Mouse (Mus musculus) left cerebral cortex, adult 9 months (tissue): Measurements from ENCODE around the gene C9orf72.
"Not testable (repeated sequence)": the region's sequence is repeated elsewhere in the genome, so short reads cannot be mapped to it uniquely, and the experiment has no call there.

Experiments used
- DNase-seq, 2 experiments: peaks; one replicate each; pipeline ENCODE4 v3.0.0; 2022; ENCODE audit warnings: low spot score in 2 of 2

C9orf72 gene

GRCm38 (mm10) chr4:35225734-35226495 is at the start of gene C9orf72:
Gene C9orf72, minus strand, starts transcription at chr4:35226175.
- peak; percentile 93 to 98 for DNase-seq

GRCm38 (mm10) chr4:35259006-35259405 is 33.0 kb upstream of the C9orf72 start:
- no peak for DNase-seq

DNA sequence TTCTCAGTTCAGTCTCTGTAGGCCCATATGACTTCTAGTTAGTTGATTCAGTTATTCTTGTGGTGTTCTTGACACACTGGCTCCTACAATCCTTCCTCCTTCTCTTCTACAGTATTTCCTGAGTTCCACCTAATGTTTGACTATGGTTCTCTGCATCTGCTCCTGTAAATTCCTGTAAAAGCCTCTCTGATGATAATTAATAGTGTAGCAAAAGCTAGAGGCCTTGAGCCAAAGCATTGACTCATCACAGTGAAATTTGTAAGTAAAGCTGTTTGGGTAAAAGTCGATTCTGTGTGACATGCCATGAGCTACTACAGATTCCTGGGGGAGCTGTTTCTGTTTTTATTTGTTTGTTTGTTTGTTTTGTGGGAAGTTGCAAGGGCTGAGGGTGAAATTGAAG is 18.0 kb upstream of the C9orf72 start:
- DNase-seq, result no peak

- DNase-seq, result no peak
These were observed 15.8 kb upstream of the C9orf72 start for GRCm38 (mm10) chr4:35241735-35242134.

GRCm38 (mm10) chr4:35238696-35239095 is 12.7 kb upstream of the C9orf72 start:
- DNase-seq, result no peak

DNA sequence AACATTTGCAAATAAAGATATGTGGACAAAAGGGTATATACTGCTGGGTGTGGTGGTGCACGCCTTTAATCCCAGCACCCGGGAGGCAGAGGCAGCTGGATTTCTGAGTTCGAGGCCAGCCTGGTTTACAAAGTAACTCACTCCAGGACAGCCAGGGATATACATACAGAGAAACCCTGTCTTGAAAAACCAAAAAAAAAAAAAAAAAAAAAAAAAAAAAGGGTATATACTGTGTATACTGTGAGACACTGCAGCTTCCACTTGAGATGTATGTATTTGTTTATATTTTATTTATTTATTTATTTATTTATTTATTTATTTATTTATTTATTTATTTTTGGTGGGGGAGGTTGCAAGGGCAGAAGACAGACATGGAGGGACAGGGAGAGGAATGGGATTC is 12.3 kb upstream of the C9orf72 start:
- DNase-seq, result not testable (repeated sequence)

DNA sequence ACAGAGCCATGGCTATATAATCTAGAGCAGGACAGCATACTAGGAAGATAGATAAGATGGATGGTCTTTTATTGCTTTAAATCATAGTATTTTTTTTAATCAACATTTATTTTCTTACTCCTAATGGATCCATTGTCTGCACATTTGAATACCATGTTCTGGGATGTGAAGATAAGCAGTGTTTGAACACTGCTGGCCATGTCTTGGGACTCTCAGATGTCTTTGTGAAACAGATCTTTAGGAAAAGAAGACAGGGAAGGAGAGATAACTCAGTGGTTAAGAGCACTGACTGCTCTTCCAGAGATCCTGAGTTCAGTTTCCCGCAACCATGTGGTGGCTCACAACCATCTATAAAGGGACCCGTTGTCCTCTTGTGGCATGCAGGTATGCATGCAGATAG is 10.3 kb upstream of the C9orf72 start:
- DNase-seq, result no peak

- no peak for DNase-seq
These were observed 2.3 kb upstream of the C9orf72 start for GRCm38 (mm10) chr4:35228260-35228659.

- no peak for DNase-seq
These were observed 569 bp upstream of the C9orf72 start for GRCm38 (mm10) chr4:35226496-35226992.

DNA sequence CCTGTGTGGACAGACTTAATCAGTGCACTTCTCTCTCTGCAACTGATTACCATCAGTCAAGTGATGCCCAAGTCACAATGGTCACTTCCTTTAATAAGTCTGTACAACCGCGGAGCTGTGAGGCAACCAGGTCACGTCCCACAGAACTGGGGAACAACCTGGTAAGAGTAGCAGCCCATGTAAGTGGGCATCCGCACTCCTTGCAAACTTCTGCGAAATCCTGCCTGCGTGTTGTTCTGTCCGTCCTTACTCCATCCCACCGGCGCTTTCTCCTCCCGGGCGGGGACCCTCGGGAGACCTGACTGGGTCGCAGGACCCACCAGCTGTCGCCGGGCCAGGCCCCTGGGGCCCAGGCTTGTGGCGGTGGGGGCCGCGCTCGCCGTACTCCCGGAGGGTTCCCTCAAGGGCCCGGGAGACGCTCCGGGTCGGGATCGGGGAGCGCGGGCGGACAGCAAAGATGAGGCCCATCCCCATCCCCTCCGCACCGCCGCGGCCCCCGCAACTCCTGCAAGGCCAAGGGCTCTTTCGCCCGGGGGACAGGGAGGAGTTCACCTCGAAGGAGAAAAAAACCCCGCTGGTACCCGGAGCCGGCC is 738 bp downstream of the C9orf72 start:
- DNase-seq, result peak; percentile 16 to 21

DNA sequence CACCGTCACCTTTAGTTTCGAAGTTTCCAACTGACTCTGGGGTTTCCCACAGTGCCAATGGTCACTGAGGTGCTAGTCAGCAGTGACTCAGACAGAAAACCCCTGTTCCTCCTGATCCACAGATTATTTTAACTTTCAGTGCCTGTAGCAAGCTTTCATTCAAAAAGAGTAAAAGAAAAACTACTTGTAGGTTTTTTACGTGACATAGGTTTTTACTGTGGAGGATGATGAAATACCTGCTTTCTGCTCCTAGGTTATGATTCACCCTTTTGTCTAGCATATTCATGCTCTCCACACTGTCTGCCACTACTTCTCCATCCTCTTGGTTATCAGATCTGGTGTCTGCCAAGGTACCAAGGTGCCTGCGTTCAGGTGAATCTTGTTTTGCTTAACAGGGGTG is 1.9 kb downstream of the C9orf72 start:
- DNase-seq, result no peak

DNA sequence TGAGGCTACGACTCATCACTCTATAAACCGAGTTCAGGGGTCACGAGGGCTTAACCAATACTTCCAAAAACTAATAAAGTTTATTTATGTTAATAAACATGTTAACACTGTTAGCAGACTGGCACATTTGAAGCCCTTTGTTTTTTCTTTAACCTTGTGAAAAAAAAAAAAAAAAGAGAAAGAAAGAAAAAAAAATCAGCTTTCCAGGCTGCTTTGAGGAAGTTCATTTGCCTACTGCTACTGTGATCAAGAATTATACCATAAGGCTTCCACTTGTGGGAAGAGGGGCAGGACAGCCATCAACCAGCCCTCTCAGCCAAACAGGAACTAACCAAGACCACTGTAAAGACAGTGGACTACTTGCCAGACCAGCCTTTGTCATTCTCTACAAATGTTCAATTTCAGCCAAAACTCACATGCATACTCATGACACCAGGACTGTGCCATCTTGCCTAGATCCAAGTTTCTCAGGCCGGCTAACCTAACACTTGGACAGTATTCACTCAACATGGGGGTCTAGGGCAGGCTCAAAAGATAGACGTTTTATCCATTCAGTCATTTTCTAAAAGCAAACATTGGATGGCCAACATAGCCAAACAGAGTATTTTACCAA is 2.5 kb downstream of the C9orf72 start:
- DNase-seq, result no peak

GRCm38 (mm10) chr4:35221903-35222302 is 4.1 kb downstream of the C9orf72 start:
- no peak for DNase-seq

DNA sequence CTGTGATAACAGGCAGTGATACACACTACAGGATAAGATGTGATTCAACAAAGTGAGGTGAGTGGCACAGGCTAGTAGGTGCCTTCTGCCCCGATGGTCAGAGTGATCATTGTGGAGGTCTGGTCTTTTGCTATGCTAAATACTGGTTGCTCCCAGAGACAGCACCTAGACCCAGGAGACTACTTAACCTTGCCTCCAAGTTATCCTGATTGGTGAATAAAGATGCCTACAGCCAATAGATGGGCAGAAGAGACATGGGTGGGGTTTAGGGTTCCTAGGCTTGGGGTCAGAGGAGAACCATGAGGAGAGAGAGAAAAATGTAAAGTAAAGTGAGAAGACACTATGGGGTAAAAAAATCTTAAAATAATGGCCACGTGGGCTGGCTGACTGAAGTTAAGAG is 4.8 kb downstream of the C9orf72 start:
- DNase-seq, result no peak

DNA sequence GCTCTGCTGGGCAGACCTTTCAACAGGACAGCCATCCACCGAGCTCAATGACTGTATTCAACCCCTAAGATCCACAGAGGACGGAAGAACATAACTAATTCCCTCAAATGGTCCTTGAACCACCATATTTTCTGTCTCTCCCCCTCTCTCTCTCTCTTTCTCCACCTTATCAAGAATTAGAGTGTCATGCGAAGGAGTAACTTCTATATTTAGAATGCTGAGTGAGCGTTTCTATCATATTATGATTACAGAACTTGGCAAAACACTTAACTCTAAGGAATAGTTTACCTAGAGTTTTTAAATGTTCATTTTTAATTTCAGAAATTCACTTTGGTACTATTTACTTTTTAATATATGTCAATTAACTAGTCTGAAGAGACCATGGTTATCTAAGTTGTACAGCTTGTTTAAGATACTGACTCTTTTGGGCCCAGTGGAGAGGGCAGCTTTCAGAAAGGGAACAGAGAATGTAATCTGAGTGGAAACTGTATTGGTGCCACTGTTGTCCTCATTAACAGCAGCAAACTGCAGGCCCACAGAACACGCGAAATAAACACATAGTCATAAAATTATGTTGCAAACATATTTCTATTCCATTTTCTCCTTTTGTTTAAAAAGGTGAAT is 5.8 kb downstream of the C9orf72 start:
- DNase-seq, result no peak

DNA sequence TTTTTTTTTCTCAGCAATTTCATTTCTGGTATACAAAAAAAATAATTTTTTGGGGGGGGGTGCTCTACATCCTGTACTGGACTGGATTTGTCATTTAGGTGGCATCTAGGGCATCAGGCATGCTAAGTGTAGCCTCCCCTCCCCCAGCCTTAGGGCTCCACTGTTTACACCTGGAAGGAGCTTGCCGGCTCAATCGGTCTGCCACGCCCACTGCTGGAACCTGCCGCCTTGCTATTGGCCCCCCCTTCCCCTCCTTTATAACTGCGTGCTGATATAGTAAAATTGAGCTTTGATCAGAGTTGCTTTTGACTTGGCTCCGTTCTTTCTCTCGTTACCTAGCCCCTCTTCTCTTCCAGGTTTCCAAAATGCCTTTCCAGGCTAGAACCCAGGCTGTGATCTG is 21.3 kb downstream of the C9orf72 start:
- DNase-seq, result no peak

DNA sequence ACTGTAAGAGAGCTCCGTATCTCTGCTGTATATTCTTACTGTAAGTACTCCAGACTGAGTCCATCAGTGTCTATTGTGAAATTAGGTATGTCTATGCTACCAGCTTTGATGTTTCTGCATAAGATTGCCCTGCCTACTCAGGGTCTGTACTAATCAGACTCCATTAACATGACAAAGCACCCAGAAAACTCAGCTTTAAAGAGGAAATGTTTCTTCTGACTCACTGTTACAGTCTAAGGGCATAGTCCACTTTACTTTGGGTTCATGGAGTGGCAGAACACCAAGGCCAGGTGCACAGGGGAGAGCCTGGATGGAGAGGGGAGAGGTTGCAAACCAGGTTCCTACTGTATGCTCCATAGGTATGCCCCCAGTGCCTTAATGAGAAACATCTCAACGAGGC is 22.3 kb downstream of the C9orf72 start:
- no peak for DNase-seq

DNA sequence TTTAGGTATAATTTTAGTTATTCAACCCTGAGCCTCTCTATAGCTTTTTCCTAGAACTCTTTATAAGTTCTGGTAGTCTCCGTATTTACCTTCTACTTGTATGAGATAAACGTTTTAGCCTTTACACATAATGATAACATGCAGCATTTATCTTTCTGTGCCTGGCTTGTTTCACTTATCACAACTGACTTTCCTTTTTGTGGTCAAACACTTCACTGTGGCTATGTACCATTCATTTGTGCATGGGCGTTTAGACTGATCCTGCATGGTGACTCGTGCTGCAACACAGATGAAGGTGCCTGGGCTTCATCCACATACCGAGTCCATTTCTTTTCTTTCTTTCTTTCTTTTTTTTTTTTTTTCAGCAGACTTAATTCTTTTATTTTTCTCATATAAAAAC is 24.3 kb downstream of the C9orf72 start:
- DNase-seq, result no peak

DNA sequence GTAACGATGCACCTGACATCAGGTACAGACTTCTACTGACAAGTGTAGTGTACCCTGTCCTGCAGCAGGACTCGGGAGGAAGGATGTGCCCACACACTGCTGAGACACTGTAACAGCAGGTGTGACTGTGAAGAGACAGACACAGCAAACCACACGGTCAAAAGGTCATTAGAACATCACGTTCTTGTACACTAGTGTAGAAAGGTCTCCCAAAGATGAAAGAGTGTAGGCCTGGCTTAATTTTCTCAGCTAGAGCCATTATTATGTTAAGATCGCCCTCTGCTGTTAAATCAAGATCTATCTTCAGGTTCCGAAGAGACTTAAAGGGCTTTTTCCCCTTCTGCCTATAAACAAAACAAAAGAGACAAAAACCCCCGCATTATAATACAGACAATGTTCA is 33.2 kb downstream of the C9orf72 start:
- no peak for DNase-seq

DNA sequence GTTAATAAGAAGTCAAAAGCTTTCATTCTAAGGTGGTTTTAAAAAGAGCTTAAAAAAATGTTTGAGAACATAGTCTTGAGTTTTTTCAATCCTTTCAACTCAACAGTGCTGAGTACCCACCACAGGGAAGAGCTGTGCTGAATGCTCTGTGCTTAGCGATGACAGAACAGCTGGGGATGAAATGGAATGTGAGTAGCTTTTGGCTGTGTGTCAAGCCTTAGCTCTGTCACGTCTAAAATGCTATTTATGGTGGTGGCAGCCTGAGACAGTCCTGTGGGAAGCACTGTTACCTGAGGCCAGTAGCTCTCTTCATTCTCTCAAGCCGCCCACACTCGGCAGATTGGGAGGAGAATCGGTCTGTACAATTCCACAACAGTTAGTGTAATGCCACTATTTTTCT is 36.2 kb downstream of the C9orf72 start:
- DNase-seq, result peak; percentile 15 to 36

GRCm38 (mm10) chr4:35187617-35188326 is 38.2 kb downstream of the C9orf72 start:
- no peak for DNase-seq
